Mouse (Mus musculus) cerebellum, adult 2 months (tissue): ENCODE results near the gene Lect2. TPM values are rescaled to one million over a fixed set of nuclear protein-coding genes. Genes with fewer than 3 reads are reported as not detected.

Experiments used
- DNase-seq, 2 experiments: peaks; one replicate each; pipeline ENCODE4 v3.0.0; 2021
- H3K27ac ChIP-seq: fragments of 200-500 bp; 2 replicates; pipeline ENCODE4 v1.5.1; 2012; ENCODE audit warnings: low read length, control low read depth, inconsistent platforms; ENCODE audit not compliant: insufficient read depth
- H3K27me3 ChIP-seq: fragments of 200-500 bp; 2 replicates; pipeline ENCODE4 v1.6.1; 2012; ENCODE audit warnings: inconsistent platforms, mild to moderate bottlenecking, low read length, moderate library complexity; ENCODE audit not compliant: control insufficient read depth, insufficient read depth
- H3K4me1 ChIP-seq: fragments of 200-500 bp; 2 replicates; pipeline ENCODE4 v1.6.1; 2011; ENCODE audit warnings: low read length; ENCODE audit not compliant: control insufficient read depth, insufficient read depth
- H3K4me3 ChIP-seq: fragments of 200-500 bp; replicated peaks from 2 replicates; pipeline ENCODE3; 2011; ENCODE audit warnings: mild to moderate bottlenecking, low read depth, low read length, control low read depth; ENCODE audit not compliant: insufficient read depth
- CTCF ChIP-seq: fragments of 200-500 bp; IDR thresholded peaks from 2 replicates; pipeline ENCODE4 v1.5.1; 2011; ENCODE audit warnings: low read depth, mild to moderate bottlenecking, control low read depth, low read length, moderate library complexity, borderline replicate concordance; ENCODE audit not compliant: insufficient read depth
- POLR2A ChIP-seq: fragments of 200-500 bp; IDR thresholded peaks from 2 replicates; pipeline ENCODE4 v1.6.1; 2011; ENCODE audit warnings: low read length, control low read depth, borderline replicate concordance; ENCODE audit not compliant: insufficient read depth
- WGBS: fragments of 180-500 bp; shearing (Covaris S2); methylation state at CpG from one replicate; pipeline ENCODE4 v1.1.7; 2018; 5-methylcytosine and 5-hydroxymethylcytosine counted together
- polyA plus RNA-seq: library from polyadenylated mRNA; depleted of rRNA; stranded (reverse); fragments of >200 nt; gene quantifications from 2 replicates; pipeline ENCODE4 v1.2.3, GENCODE M21; 2012

Gene Lect2
- polyA plus RNA-seq, 1 experiment: not detected

DNA sequence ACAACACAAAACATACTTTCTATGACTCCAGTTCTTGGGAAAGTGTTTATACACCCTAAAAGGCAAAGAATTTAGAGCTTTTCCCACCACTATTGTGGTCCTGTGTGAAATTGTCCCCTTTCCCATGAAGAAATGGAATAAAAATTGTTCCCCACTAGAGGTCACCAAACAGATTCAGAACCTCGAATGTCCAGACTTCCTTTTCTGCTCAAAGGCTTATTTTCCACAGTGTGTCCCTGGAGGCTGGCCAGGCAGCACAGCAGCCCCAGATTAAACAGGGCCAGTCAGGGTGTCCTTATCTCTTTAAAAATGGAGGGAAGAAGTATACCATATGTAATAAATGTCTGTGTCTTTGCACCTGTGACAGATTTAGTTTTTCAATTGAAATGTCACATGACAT lies 7.7 kb upstream of the Lect2 start:
- no peak overlapping the region for H3K27ac ChIP-seq

DNA sequence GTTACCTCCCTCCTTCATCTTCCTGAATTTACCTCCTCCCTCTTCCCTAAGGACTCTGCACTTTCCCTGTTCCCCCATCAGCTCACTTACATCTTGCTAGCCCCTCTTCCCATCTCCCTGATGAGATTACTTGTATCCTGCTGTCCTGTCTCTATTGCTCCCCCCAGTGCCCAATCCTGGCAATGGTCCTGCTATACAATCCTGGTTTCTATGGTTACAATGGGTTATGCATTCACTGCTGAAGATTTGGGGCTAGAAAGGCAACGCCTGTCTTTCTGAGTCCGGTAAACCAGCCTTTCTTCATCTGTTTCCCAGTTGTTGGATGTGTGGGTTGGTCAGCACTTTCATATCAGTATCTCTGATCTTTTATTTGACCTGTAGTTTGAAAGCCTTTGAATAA lies 6.1 kb upstream of the Lect2 start:
- Histone ChIP-seq H3K27me3 (no peaks in the 10 kb centered on the region), H3K4me1 (no peaks in the 10 kb centered on the region), H3K4me3 (no peak overlapping the region), H3K27ac (no peak overlapping the region)
- TF ChIP-seq POLR2A (no peak), CTCF (peak; percentile 35; the same call in 1 of the 2 replicates)
- 12% methylated on average over 2 of the region's 2 CpGs for WGBS
- peak; percentile 14 to 15 for DNase-seq

More for the DNA sequence above, 7.7 kb upstream of the Lect2 start:
- Histone ChIP-seq H3K4me1 (no peaks in the 10 kb centered on the region), H3K27me3 (no peaks in the 10 kb centered on the region), H3K4me3 (no peak overlapping the region)
- TF ChIP-seq CTCF (0 out of 2 replicates have a peak, but pooled peaks have one; percentile 14), POLR2A (no peak)
- 2% methylated on average over 1 of the region's 1 CpGs for WGBS
- DNase-seq: peak; percentile 18 to 33

DNA sequence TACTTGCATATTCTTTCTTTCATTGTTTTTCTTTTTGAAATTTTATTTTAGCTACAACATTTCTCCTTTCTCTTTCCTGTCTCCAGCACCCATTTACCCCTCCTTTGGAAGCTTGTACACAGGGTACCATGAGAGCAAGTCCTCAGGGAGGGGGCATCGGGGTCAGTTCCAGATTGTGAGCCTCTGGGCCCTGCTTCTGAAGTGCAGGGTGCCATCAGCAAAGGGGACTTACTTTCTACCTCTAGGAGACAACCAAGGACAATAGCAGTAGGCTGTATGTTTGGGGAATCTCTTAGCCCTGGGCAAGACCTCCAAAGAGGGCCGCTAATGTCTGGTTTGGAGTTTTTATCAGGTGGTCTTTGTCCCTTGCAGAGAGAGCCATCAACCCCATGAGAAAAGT lies 5.6 kb upstream of the Lect2 start:
- DNase-seq: no peak
- TF ChIP-seq POLR2A (no peak), CTCF (no peak)
- Histone ChIP-seq H3K27ac (no peak overlapping the region), H3K4me1 (no peaks in the 10 kb centered on the region), H3K27me3 (no peaks in the 10 kb centered on the region), H3K4me3 (no peak overlapping the region)
- 62% methylated on average over 2 of the region's 2 CpGs for WGBS

DNA sequence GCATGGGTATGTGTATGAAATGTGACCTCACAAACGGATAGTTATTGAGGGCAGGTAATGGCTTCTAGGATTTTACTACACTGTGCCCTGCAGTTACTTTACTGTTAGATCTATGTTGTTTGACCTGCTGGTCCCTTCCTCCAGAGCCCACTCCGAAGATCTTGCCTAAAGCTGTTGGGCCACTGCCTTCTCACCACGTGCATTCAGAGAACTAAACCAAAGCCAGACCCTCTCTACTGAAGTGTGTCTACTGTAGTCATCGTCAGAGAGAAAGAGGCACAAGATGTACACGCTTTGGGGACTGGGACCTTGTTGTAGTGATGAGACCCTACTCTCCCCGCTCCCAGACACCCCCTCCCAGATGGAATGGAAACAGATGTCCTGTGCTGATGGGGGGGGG lies 3.4 kb upstream of the Lect2 start:
- TF ChIP-seq POLR2A (no peak), CTCF (no peak)
- H3K27me3 ChIP-seq: no peaks in the 10 kb centered on the region
- WGBS: 70% methylated on average over 6 of the region's 6 CpGs

DNA sequence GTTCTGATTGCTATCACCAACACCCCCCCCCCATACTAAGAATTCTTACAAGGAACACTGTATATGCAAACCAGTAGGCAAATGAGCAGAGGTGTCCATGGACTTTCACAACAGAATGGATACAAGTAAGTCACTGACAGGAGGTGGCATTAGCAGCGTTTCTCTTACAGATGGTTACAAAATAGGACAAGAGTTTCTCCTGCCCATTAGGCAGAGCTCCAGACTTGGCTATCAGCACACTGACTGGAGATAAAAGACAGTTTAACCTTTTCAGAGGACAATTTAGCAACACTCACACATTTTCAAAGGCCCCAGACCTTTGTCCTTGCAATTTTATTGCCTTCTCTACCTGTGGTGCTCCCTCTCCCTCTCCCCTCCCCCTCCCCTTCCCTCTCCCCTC lies 2.3 kb upstream of the Lect2 start:
- DNase-seq: peak in 1 of 2 experiments; percentile 23
- TF ChIP-seq POLR2A: no peak
- no peak for TF ChIP-seq CTCF
- H3K27ac ChIP-seq: no peak overlapping the region
- no peaks in the 10 kb centered on the region for H3K4me1 ChIP-seq
- H3K4me3 ChIP-seq: no peak overlapping the region
- no peaks in the 10 kb centered on the region for H3K27me3 ChIP-seq
- WGBS: 9% methylated on average over 1 of the region's 1 CpGs

More for the DNA sequence above, 3.4 kb upstream of the Lect2 start:
- DNase-seq: no peak
- no peaks in the 10 kb centered on the region for H3K4me1 ChIP-seq
- H3K27ac ChIP-seq: no peak overlapping the region
- H3K4me3 ChIP-seq: no peak overlapping the region

DNA sequence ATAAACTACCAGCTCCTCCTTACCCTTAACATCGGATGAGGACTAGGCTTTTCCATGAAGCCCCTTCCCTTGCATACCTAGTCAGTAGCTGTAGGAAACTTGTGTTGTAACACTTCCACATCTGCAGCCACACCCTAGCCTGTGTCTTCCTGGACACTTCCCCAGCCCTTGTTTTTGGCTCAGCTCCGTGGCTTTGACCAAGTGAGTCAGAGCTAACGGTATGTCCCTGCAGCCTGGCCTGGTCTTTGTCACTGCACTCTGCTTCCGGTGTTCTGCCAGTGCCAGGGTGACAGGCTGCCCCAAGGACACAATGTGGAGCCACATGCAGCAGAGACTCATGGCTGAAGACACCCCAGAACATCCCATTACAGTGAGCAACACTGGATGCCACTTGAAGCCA lies 1.1 kb upstream of the Lect2 start:
- DNase-seq: no peak
- TF ChIP-seq POLR2A (no peak), CTCF (no peak)
- 62% methylated on average over 4 of the region's 4 CpGs for WGBS
- Histone ChIP-seq H3K4me1 (no peaks in the 10 kb centered on the region; the same call in 1 of the 2 replicates), H3K4me3 (no peak overlapping the region), H3K27ac (no peak overlapping the region), H3K27me3 (no peaks in the 10 kb centered on the region)

DNA sequence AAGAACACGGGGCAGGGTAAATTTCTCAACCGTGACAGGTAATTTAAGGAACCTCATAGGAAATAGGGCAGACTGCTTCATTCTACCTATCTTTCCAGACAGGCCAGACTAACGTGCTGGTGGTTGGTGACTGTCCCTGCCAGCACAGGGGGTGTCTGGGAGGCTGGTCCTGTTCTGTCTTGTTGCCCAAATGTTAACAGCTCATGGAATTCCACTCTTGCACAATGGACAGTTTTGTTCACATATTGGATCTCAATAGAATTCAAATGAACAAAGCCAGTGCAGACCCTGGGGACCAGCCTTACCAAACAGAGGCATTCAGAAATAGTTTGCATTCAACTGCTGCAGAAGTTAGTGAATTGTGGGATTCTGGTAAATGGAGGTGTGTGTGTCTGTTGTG lies 3.3 kb downstream of the Lect2 start:
- no peak overlapping the region for H3K27ac ChIP-seq
- WGBS: 49% methylated on average over 3 of the region's 3 CpGs
- no peak for DNase-seq
- no peaks in the 10 kb centered on the region; the same call in 1 of the 2 replicates for H3K4me1 ChIP-seq
- no peaks in the 10 kb centered on the region; the same call in 1 of the 2 replicates for H3K27me3 ChIP-seq
- no peak for TF ChIP-seq POLR2A
- no peak for TF ChIP-seq CTCF
- no peak overlapping the region for H3K4me3 ChIP-seq

DNA sequence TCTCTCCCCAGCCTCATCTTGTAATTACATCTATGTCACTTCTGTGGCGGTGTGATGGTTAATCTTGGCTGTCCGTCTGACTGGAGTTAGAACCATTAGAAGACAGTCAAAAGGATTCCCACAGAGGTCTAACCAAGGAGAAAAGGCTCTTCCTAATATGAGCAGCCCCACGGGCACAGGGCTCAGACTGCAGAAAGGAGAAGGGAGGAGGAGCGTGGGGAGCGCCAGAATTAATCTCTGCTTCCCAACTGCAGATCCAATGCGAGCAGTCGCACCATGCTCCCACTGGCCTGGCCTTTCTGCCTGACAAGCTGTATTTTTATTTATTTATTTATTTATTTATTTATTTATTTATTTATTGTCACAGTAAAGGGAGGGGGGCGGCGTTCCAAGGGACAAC lies 4.5 kb downstream of the Lect2 start:
- Histone ChIP-seq H3K27ac (no peak overlapping the region), H3K27me3 (no peaks in the 10 kb centered on the region; the same call in 1 of the 2 replicates), H3K4me1 (no peaks in the 10 kb centered on the region; the same call in 1 of the 2 replicates), H3K4me3 (no peak overlapping the region)
- DNase-seq: no peak
- WGBS: 69% methylated on average over 9 of the region's 9 CpGs
- no peak for TF ChIP-seq CTCF
- TF ChIP-seq POLR2A: no peak

DNA sequence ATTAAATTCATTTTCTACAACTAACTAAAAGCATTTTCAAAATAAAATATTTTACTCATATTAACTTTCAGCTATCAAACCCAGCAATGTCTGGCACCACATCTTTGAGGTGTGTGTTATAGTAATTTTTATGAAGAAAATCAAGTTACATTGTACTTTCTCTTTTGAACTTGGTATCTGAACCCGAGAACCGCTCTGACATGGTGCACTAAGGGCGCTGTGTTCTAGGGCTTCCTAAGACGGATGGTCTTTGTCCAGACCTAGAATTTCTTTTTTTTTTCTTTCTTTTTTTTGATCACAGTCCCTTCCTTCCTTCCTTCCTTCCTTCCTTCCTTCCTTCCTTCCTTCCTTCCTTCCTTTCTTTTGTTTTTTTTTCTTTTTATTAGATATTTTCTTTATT lies 8.5 kb downstream of the Lect2 start:
- Histone ChIP-seq H3K4me3 (no peak overlapping the region), H3K27me3 (no peaks in the 10 kb centered on the region; the same call in 1 of the 2 replicates), H3K27ac (no peak overlapping the region), H3K4me1 (no peaks in the 10 kb centered on the region; the same call in 1 of the 2 replicates)
- DNase-seq: peak; percentile 14 to 33
- 94% methylated on average over 4 of the region's 4 CpGs for WGBS
- no peak for TF ChIP-seq CTCF
- no peak for TF ChIP-seq POLR2A
